Mouse (Mus musculus) neural tube, embryonic 11.5 days (tissue): ENCODE data around the gene Plekho2. TPM values are rescaled to one million over a fixed set of nuclear protein-coding genes. Genes with fewer than 3 reads are reported as not detected.
A peak's percentile ranks its signal among the peaks of the same experiment; 100 is the strongest.

Experiments used
- ATAC-seq: fragments of 200-750 bp; cut with Nextera tagmentation; 2 replicates; pipeline ENCODE4 v1.8.0; 2017; ENCODE audit warnings: moderate number of reproducible peaks, mild to moderate bottlenecking, moderate TSS enrichment, moderate library complexity; ENCODE audit not compliant: insufficient read depth, low FRiP score, low TSS enrichment
- DNase-seq: peaks from one replicate; pipeline ENCODE4 v3.0.0-alpha.2; 2015; ENCODE audit warnings: low spot score
- H3K27ac ChIP-seq: fragments of 300-500 bp; sonication (generic); 2 replicates; pipeline ENCODE4 v1.5.1; 2014; ENCODE audit warnings: low read depth, mild to moderate bottlenecking, low read length
- H3K27me3 ChIP-seq: fragments of 300-500 bp; sonication (generic); 2 replicates; pipeline ENCODE4 v1.6.1; 2014; ENCODE audit warnings: mild to moderate bottlenecking, low read length, mixed read lengths; ENCODE audit not compliant: control insufficient read depth, insufficient read depth
- H3K36me3 ChIP-seq: fragments of 300-500 bp; sonication (generic); 2 replicates; pipeline ENCODE4 v1.6.1; 2014; ENCODE audit warnings: mild to moderate bottlenecking, low read length, moderate library complexity, mixed read lengths; ENCODE audit not compliant: control insufficient read depth, insufficient read depth
- H3K4me1 ChIP-seq: fragments of 300-500 bp; sonication (generic); 2 replicates; pipeline ENCODE4 v1.6.1; 2014; ENCODE audit warnings: low read length, mixed read lengths; ENCODE audit not compliant: control insufficient read depth, insufficient read depth
- H3K4me2 ChIP-seq: fragments of 300-500 bp; sonication (generic); 2 replicates; pipeline ENCODE4 v1.6.1; 2014; ENCODE audit warnings: low read depth, mild to moderate bottlenecking, moderate library complexity
- H3K4me3 ChIP-seq: fragments of 300-500 bp; sonication (generic); 2 replicates; pipeline ENCODE4 v1.5.1; 2014; ENCODE audit warnings: low read depth, low read length
- H3K9ac ChIP-seq: fragments of 300-500 bp; sonication (generic); 2 replicates; pipeline ENCODE4 v1.6.1; 2014; ENCODE audit warnings: mild to moderate bottlenecking, low read length
- H3K9me3 ChIP-seq: fragments of 300-500 bp; sonication (generic); 2 replicates; pipeline ENCODE4 v1.6.1; 2016; ENCODE audit warnings: low read length; ENCODE audit not compliant: control insufficient read depth
- WGBS: fragments of 180-500 bp; shearing (Covaris S2); extraction: QIAGEN DNeasy Blood & Tissue Kit; methylation state at CpG from one replicate; pipeline ENCODE4 v1.1.7; 2014; 5-methylcytosine and 5-hydroxymethylcytosine counted together
- polyA plus RNA-seq: library from polyadenylated mRNA; unstranded; fragments of >200 nt; fragmentation: Nextera tagmentation; extraction: Ambion mirVana; gene quantifications from 2 replicates; pipeline ENCODE4 v1.2.1, GENCODE M21; 2014

Plekho2 gene
- polyA plus RNA-seq, 1 experiment from 2014 or later: 13.3 TPM

GRCm38 (mm10) chr9:65607120-65607519 is 27.3 kb upstream of the Plekho2 start:
- Histone ChIP-seq H3K9me3 (no peaks in the 10 kb centered on the region), H3K4me2 (no peak overlapping the region), H3K27ac (no peak overlapping the region), H3K27me3 (no peaks in the 10 kb centered on the region), H3K36me3 (no peaks in the 10 kb centered on the region), H3K9ac (no peak overlapping the region), H3K4me3 (no peak overlapping the region), H3K4me1 (no peaks in the 10 kb centered on the region)
- DNase-seq (no peak), ATAC-seq (no peak)
- WGBS: 50% methylated on average over 2 of the region's 2 CpGs

DNA sequence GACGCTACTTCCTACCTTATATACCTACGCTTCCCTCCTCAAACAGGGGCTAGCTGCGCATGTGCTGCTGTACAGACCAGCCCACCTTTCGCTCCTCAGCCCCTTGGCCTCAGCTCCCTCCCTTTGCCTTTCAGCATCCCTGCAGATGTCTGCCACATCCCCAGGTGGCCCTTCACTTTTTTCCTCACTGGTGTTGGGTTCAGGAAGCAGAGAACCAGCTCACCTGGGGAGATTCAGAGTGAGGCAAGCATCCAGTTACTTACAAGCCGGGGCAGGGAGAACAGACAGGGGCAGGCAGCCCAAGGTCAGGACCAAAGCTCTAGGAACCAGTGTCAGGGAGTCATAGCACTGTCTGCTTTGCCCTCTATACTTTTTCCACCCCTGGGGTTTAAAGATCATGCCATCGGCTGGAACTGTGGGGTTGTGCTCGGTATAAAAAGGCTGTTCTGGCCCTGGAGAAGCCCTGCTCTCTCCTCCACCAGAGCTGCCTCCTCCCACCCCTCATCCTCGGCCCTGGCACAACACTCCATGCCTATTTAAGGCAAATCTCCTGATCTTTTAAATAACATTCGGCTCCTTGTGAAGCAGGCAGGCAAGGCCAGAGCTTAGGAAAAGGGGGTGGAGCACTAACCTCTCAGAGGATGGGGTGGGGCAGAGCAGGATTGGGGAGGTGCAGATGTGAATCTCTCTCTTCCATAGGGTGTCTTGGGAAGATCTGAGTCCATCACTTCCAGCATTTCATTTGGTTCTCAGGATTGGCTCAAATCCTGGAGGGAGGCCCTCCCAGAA is 26.7 kb upstream of the Plekho2 start:
- 36% methylated on average over 9 of the region's 9 CpGs for WGBS
- ATAC-seq (no peak), DNase-seq (no peak)
- no peaks in the 10 kb centered on the region for H3K36me3 ChIP-seq
- no peaks in the 10 kb centered on the region for H3K27me3 ChIP-seq
- H3K27ac ChIP-seq: no peak overlapping the region
- H3K9me3 ChIP-seq: no peaks in the 10 kb centered on the region
- H3K9ac ChIP-seq: 0 out of 2 replicates have a peak overlapping the region, but pooled peaks have one; percentile 23
- H3K4me1 ChIP-seq: no peaks in the 10 kb centered on the region
- H3K4me3 ChIP-seq: no peak overlapping the region
- no peak overlapping the region for H3K4me2 ChIP-seq

DNA sequence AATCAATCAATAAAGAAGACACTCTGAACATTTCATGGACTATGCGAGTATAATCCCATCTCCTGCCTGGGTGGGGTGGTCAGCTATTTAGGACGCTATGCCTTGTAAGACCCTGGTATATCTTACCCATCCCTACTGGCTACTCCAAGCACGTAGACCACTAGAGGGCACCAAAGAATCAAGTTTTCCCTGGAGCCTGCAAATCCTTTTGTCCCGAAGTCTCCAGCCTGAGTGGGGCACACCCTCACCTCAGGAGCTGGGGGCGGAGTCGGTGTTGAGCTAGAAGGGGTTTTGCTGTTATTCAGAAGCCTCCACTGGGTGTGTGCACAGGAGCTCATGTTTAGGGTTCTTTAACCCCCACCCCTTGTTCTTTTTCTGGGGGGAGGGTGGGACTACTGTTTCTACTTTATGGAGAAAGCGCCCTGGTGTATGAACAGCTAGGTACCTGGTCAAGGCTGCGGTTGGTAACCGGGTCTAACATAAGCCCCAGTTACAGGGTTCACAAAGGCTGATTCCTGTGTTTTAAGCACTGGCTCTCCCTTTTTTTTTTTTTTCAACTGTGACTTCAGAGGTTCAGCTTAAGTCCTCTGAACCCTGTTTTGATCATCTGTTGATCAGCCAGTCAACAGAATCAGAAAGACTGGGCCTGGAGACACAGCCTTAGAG is 25.8 kb upstream of the Plekho2 start:
- H3K4me3 ChIP-seq: no peak overlapping the region
- no peaks in the 10 kb centered on the region for H3K27me3 ChIP-seq
- H3K9me3 ChIP-seq: no peaks in the 10 kb centered on the region
- 8% methylated on average over 9 of the region's 9 CpGs for WGBS
- no peak overlapping the region for H3K27ac ChIP-seq
- peak overlapping the region; percentile 23; the same call in 1 of the 2 replicates for H3K9ac ChIP-seq
- H3K36me3 ChIP-seq: no peaks in the 10 kb centered on the region
- no peaks in the 10 kb centered on the region for H3K4me1 ChIP-seq
- peak; percentile 88 for DNase-seq
- peak overlapping the region; percentile 22; the same call in 1 of the 2 replicates for H3K4me2 ChIP-seq
- ATAC-seq: peak; percentile 63

- WGBS: 54% methylated on average over 8 of the region's 8 CpGs
- no peak overlapping the region for H3K4me3 ChIP-seq
- no peaks in the 10 kb centered on the region for H3K4me1 ChIP-seq
- no peak for DNase-seq
- H3K36me3 ChIP-seq: no peaks in the 10 kb centered on the region
- H3K9me3 ChIP-seq: no peaks in the 10 kb centered on the region
- ATAC-seq: no peak
- no peak overlapping the region for H3K27ac ChIP-seq
- H3K9ac ChIP-seq: no peak overlapping the region
- no peak overlapping the region for H3K4me2 ChIP-seq
- H3K27me3 ChIP-seq: no peaks in the 10 kb centered on the region
These were observed 23.7 kb upstream of the Plekho2 start for GRCm38 (mm10) chr9:65603401-65604102.

DNA sequence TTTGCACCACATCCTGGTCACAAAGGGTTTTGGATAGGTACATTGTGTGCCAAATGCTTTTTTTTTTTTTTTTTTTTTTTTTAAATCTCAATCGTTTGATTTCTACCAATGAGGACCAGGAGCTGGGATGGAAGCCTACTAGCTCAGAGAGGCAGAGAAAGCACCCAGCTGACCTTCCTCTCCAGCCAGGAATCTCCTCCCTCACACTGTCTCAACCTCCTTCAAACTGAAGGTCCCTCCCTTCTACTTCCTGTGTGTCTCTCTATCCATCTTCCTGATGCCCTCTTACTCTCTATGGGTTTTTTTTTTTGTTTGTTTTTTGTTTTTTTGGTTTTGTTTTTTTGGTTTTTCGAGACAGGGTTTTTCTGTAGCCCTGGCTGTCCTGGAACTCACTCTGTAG is 21.1 kb upstream of the Plekho2 start:
- Histone ChIP-seq H3K27me3 (no peaks in the 10 kb centered on the region), H3K4me2 (no peak overlapping the region), H3K27ac (no peak overlapping the region), H3K36me3 (no peaks in the 10 kb centered on the region), H3K9me3 (no peaks in the 10 kb centered on the region), H3K4me3 (no peak overlapping the region), H3K4me1 (no peaks in the 10 kb centered on the region), H3K9ac (no peak overlapping the region)
- DNase-seq (no peak), ATAC-seq (no peak)
- WGBS: 63% methylated on average over 2 of the region's 2 CpGs

- Histone ChIP-seq H3K4me3 (no peak overlapping the region), H3K4me1 (no peaks in the 10 kb centered on the region), H3K36me3 (no peaks in the 10 kb centered on the region), H3K27ac (no peak overlapping the region), H3K4me2 (no peak overlapping the region), H3K9ac (no peak overlapping the region), H3K27me3 (no peaks in the 10 kb centered on the region), H3K9me3 (no peaks in the 10 kb centered on the region)
- WGBS: 48% methylated on average over 8 of the region's 11 CpGs
- no peak for ATAC-seq
- DNase-seq: peak; percentile 44
These were observed 19.0 kb upstream of the Plekho2 start for GRCm38 (mm10) chr9:65598765-65599249.

- Histone ChIP-seq H3K36me3 (peaks cover 8% of the 10 kb centered on the region; the same call in 1 of the 2 replicates), H3K27me3 (no peaks in the 10 kb centered on the region), H3K4me1 (peaks cover 10% of the 10 kb centered on the region), H3K9me3 (no peaks in the 10 kb centered on the region), H3K9ac (no peak overlapping the region), H3K4me2 (no peak overlapping the region), H3K4me3 (no peak overlapping the region), H3K27ac (no peak overlapping the region)
- ATAC-seq (no peak), DNase-seq (no peak)
- WGBS: 77% methylated on average over 9 of the region's 9 CpGs
These were observed 13.8 kb upstream of the Plekho2 start for GRCm38 (mm10) chr9:65593596-65593995.

DNA sequence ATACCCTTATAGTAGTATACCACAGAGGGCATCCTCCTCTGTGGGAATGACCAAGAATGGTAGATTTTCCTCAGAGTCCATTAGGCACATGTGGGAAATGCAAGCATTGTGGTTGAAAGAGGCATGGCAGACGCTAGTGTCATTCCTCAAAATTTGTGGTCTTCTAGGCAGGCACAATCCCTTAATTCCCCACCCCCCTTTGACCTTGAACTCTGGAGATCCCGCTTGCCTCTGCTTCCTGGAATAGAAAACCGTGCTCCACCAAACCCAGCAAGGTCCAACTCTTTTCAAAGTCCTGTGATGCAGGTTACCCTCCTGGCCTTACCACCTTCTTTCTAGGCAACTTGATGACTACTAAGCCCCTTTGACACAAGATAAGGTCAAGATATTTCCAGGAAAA is 12.9 kb upstream of the Plekho2 start:
- H3K4me1 ChIP-seq: peaks cover 10% of the 10 kb centered on the region
- WGBS: 90% methylated on average over 3 of the region's 3 CpGs
- no peak overlapping the region for H3K4me2 ChIP-seq
- peaks cover 8% of the 10 kb centered on the region; the same call in 1 of the 2 replicates for H3K36me3 ChIP-seq
- no peak overlapping the region for H3K4me3 ChIP-seq
- no peak overlapping the region for H3K9ac ChIP-seq
- no peak for ATAC-seq
- no peak for DNase-seq
- H3K27ac ChIP-seq: no peak overlapping the region
- H3K9me3 ChIP-seq: no peaks in the 10 kb centered on the region
- H3K27me3 ChIP-seq: no peaks in the 10 kb centered on the region
